Mouse (Mus musculus) spleen, adult 2 months (tissue): ENCODE results near the gene Tmem95.

Experiments used
- CTCF ChIP-seq: fragments of 200-500 bp; IDR thresholded peaks from 2 replicates; pipeline ENCODE4 v1.5.1; 2011; ENCODE audit warnings: mild to moderate bottlenecking, inconsistent platforms; ENCODE audit not compliant: insufficient read depth, insufficient read length, insufficient replicate concordance; ENCODE audit errors: extremely low read depth
- POLR2A ChIP-seq: fragments of 200-500 bp; IDR thresholded peaks from 2 replicates; pipeline ENCODE4 v1.6.1; 2011; ENCODE audit warnings: low read depth, low read length, inconsistent platforms

- TF ChIP-seq CTCF (no peak), POLR2A (no peak)
Measured at GRCm38 (mm10) chr11:69828832-69829231, 49.0 kb downstream of the Tmem95 start.
